In the genomic region with DNA sequence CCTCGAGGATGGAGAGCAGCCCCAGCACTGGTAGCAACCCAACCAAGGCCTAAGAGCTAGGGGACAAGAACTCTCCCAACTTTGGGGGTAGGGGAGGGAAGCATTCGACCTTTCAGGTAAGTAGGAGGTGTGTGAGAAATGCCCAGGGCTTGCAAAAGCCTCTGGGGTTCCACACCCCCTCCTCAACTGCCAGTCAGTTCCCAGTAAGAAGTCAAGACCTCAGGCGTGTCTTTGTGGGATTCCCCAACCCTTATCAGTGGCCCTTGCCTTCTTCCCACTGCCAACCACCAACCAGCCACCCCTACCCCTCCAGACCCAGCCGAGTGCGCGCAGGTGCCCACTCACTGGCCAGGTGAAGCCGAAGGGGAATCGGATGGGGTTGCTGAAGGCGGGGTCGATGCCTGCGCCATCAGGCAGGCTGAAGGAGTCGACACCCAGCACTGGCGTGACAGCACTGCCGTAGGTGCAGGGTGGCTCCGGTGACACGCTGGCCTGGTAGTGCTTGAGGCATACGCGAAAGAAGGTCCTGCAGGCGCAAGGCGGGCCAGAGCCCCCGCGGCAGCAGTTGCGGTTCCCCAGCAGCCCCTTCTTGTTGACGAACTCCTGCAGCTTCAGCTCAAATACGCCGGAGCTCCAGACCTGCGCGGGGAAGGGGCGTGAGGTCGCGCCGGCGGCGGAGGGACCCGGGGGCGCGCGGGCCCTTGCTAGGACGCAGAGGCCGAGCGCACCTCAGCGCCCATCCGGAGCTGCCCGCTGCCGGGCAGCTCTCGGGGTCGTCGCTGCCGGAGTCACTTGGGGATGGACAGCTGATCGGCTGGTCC, we compare ENCODE assay signal across 8 mouse cellular contexts. TPM values are rescaled to one million over a fixed set of nuclear protein-coding genes. Genes with fewer than 3 reads are reported as not detected.
DNase-seq lines count a peak whose midpoint lies in the region; ATAC-seq and TF ChIP-seq lines count a peak whose summit lies in the region.

No protein-coding gene starts in this region.

- no peaks in the 10 kb centered on the region for H3K9me3 ChIP-seq in kidney, embryonic 14.5 days (ENCODE audit: control insufficient read depth, low read length)
- H3K9me3 ChIP-seq in hindbrain, embryonic 11.5 days (ENCODE audit: control insufficient read depth, low read length), result no peaks in the 10 kb centered on the region
- no peaks in the 10 kb centered on the region for H3K9me3 ChIP-seq in liver, embryonic 16.5 days (replicated peaks; ENCODE audit: control insufficient read depth, low read length)

- H3K36me3 ChIP-seq in kidney, embryonic 14.5 days (ENCODE audit: control insufficient read depth, insufficient read depth, low read length), result peaks cover 7% of the 10 kb centered on the region; the same call in 1 of the 2 replicates
- H3K36me3 ChIP-seq in hindbrain, embryonic 11.5 days (ENCODE audit: control insufficient read depth, insufficient read depth, low read length), result peaks cover 8% of the 10 kb centered on the region
- no peaks in the 10 kb centered on the region for H3K36me3 ChIP-seq in liver, embryonic 16.5 days (ENCODE audit: control insufficient read depth, insufficient read depth)

- no peak for DNase-seq in kidney, adult 9 months
- peak; percentile 57 for DNase-seq in hindbrain, embryonic 11.5 days (ENCODE audit: low spot score)
- DNase-seq in layer of hippocampus, postnatal 36 days, result no peak
- DNase-seq in spleen, postnatal 36 days (ENCODE audit: low spot score in 2 of 2), result no peak
- no peak for DNase-seq in cerebellum, adult 11 months

- H3K27me3 ChIP-seq in kidney, embryonic 14.5 days (ENCODE audit: control insufficient read depth, insufficient read depth, low read length), result peaks cover 34% of the 10 kb centered on the region
- peaks cover 8% of the 10 kb centered on the region; the same call in 1 of the 2 replicates for H3K27me3 ChIP-seq in hindbrain, embryonic 11.5 days (ENCODE audit: control insufficient read depth, insufficient read depth, low read length)
- peaks cover 70% of the 10 kb centered on the region for H3K27me3 ChIP-seq in liver, embryonic 16.5 days (ENCODE audit: control insufficient read depth, insufficient read depth, low read depth, low read length)

- TF ChIP-seq CTCF in cortical plate, adult 2 months (IDR thresholded peaks at IDR 0.05; ENCODE audit: extremely low read depth, insufficient read depth, low read length), result no peak

- H3K27ac ChIP-seq in kidney, embryonic 14.5 days (ENCODE audit: low read depth, low read length), result 0 out of 2 replicates have a peak overlapping the region, but pooled peaks have one; percentile 7
- H3K27ac ChIP-seq in cortical plate, adult 2 months (ENCODE audit: insufficient read depth, low read length), result no peak overlapping the region
- peak overlapping the region; percentile 98 for H3K27ac ChIP-seq in hindbrain, embryonic 11.5 days (ENCODE audit: low read depth, low read length)
- no peak overlapping the region for H3K27ac ChIP-seq in liver, embryonic 16.5 days (ENCODE audit: low read length)

- H3K4me2 ChIP-seq in kidney, embryonic 14.5 days (replicated peaks; ENCODE audit: low read depth, low read length), result peak overlapping the region; percentile 97
- H3K4me2 ChIP-seq in hindbrain, embryonic 11.5 days (replicated peaks; ENCODE audit: low read depth, low read length), result peak overlapping the region; percentile 92
- peak overlapping the region; percentile 65 for H3K4me2 ChIP-seq in liver, embryonic 16.5 days (ENCODE audit: low read depth, low read length)

- WGBS in kidney, embryonic 14.5 days, result 1% methylated on average over 50 of the region's 50 CpGs
- WGBS in hindbrain, embryonic 11.5 days, result 3% methylated on average over 48 of the region's 50 CpGs
- 2% methylated on average over 50 of the region's 50 CpGs for WGBS in liver, embryonic 16.5 days (ENCODE audit: insufficient replicate concordance)

- no peak for TF ChIP-seq POLR2A in cortical plate, adult 2 months (IDR thresholded peaks at IDR 0.05; ENCODE audit: extremely low read depth, insufficient read depth, low read length)

- ATAC-seq in kidney, embryonic 14.5 days (ENCODE audit: low FRiP score, low TSS enrichment), result no peak
- ATAC-seq in hindbrain, embryonic 11.5 days (ENCODE audit: low FRiP score), result no peak
- ATAC-seq in liver, embryonic 16.5 days (ENCODE audit: low read depth), result no peak

- peak overlapping the region; percentile 64 for H3K4me3 ChIP-seq in kidney, embryonic 14.5 days (ENCODE audit: low read length)
- peak overlapping the region; percentile 90 for H3K4me3 ChIP-seq in cortical plate, adult 2 months (ENCODE audit: insufficient read depth, low read length)
- H3K4me3 ChIP-seq in hindbrain, embryonic 11.5 days (ENCODE audit: low read depth, low read length), result peak overlapping the region; percentile 83
- H3K4me3 ChIP-seq in liver, embryonic 16.5 days (ENCODE audit: low read depth, low read length), result peak overlapping the region; percentile 59

- H3K9ac ChIP-seq in kidney, embryonic 14.5 days (ENCODE audit: low read depth, low read length), result peak overlapping the region; percentile 63
- peak overlapping the region; percentile 86 for H3K9ac ChIP-seq in hindbrain, embryonic 11.5 days (ENCODE audit: low read depth, low read length)
- peak overlapping the region; percentile 29; the same call in 1 of the 2 replicates for H3K9ac ChIP-seq in liver, embryonic 16.5 days (ENCODE audit: low read depth, low read length)

- peaks cover 22% of the 10 kb centered on the region; the same call in 1 of the 2 replicates for H3K4me1 ChIP-seq in kidney, embryonic 14.5 days (ENCODE audit: control insufficient read depth, insufficient read depth, low read length)
- H3K4me1 ChIP-seq in cortical plate, adult 2 months (ENCODE audit: control insufficient read depth, insufficient read depth, low read length), result no peaks in the 10 kb centered on the region; the same call in 1 of the 2 replicates
- peaks cover 28% of the 10 kb centered on the region for H3K4me1 ChIP-seq in hindbrain, embryonic 11.5 days (replicated peaks; ENCODE audit: control insufficient read depth, insufficient read depth, low read length)
- no peaks in the 10 kb centered on the region; the same call in 1 of the 2 replicates for H3K4me1 ChIP-seq in liver, embryonic 16.5 days (ENCODE audit: control insufficient read depth, low read depth, low read length)

RNA-seq across cellular contexts. Expression of a gene that starts 2.1 kb away (rescaled TPM):
- 16.4 and 24.6 TPM in 2 replicates for polyA plus RNA-seq in kidney, embryonic 14.5 days (2014; fragmentation: Nextera tagmentation; extraction: Ambion mirVana)
- polyA plus RNA-seq in cortical plate, adult 2 months (2012; rRNA removed), result 4.7 and 5.5 TPM in 2 replicates
- 59.6 and 64.3 TPM in 2 replicates for polyA plus RNA-seq in hindbrain, embryonic 11.5 days (2014; fragmentation: Nextera tagmentation; extraction: Ambion mirVana)
- polyA plus RNA-seq in liver, embryonic 16.5 days (2015; fragmentation: Nextera tagmentation; extraction: Ambion mirVana), result 0.99 and 1.2 TPM in 2 replicates
- 10 to 100 TPM; 10.7 to 11.8 TPM for total RNA-seq in layer of hippocampus, postnatal 36 days (2021)

RNA-seq across cellular contexts. Expression of a gene that starts 21.5 kb away (rescaled TPM):
- 18.8 and 29.4 TPM in 2 replicates for polyA plus RNA-seq in kidney, embryonic 14.5 days (2014; fragmentation: Nextera tagmentation; extraction: Ambion mirVana)
- 27.8 and 29.3 TPM in 2 replicates for polyA plus RNA-seq in cortical plate, adult 2 months (2012; rRNA removed)
- 34.7 and 35.8 TPM in 2 replicates for polyA plus RNA-seq in hindbrain, embryonic 11.5 days (2014; fragmentation: Nextera tagmentation; extraction: Ambion mirVana)
- polyA plus RNA-seq in liver, embryonic 16.5 days (2015; fragmentation: Nextera tagmentation; extraction: Ambion mirVana), result 7.8 and 8.0 TPM in 2 replicates
- total RNA-seq in layer of hippocampus, postnatal 36 days (2021), result 10 to 100 TPM; 46.8 to 50.2 TPM

Comparison
In these comparisons a context has a peak if more than half of its experiments do, and no peak if none do; other contexts are left out.
1. H3K27ac ChIP-seq: peak in kidney, embryonic 14.5 days (single experiment) and hindbrain, embryonic 11.5 days (single experiment); none in cortical plate, adult 2 months (single experiment) and liver, embryonic 16.5 days (single experiment).
2. H3K9ac ChIP-seq: peak in every context shown above with its lines; median percentile 86 in hindbrain, embryonic 11.5 days; 63 in kidney, embryonic 14.5 days; 29 in liver, embryonic 16.5 days.
3. Peak in every context shown above with its lines, with median percentiles within 50 percentile points of each other: H3K4me2 ChIP-seq and H3K4me3 ChIP-seq.